Mouse (Mus musculus): Measurements from ENCODE around the gene Ifna7. TPM values are rescaled to one million over a fixed set of nuclear protein-coding genes. Genes with fewer than 3 reads are reported as not detected.
"Not testable (repeated sequence)": the region's sequence is repeated elsewhere in the genome, so short reads cannot be mapped to it uniquely, and the experiment has no call there.

Ifna7 gene
- polyA plus RNA-seq (2012; rRNA removed), result not detected in 2 replicates

DNA sequence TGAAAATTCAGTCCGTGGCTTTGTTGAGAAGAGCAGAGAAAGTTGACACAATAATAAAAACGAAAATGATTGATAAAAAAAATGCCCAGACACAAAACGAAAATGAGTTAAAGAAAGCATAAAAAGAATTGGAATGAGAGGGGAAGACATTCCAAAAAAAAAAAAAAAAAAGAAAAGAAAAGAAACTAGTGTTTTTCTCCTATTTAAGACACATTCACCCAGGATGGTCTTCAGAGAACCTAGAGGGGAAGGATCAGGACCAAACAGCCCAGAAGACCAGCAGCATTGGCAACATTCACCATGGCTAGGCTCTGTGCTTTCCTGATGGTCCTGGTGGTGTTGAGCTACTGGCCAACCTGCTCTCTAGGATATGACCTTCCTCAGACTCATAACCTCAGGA lies at the start of gene Ifna7:
Ifna7 (plus strand) TSS at position 301 of the 400 bp plus-strand sequence.
- no peaks in the 10 kb centered on the region for H3K27me3 ChIP-seq (ENCODE audit: control insufficient read depth, insufficient read depth, low read length)
- H3K27ac ChIP-seq (ENCODE audit: insufficient read depth, low read length), result no peak within 1 kb of the TSS

GRCm38 (mm10) chr4:88773534-88773933 lies 42.5 kb upstream of the Ifna7 start, which contains the start of gene Gm13290:
Gm13290 (plus strand) TSS chr4:88773834.
- not testable (repeated sequence) for H3K4me1 ChIP-seq (ENCODE audit: control insufficient read depth, insufficient read depth, low read length); H3K27ac ChIP-seq (ENCODE audit: insufficient read depth, low read length); DNase-seq; H3K27me3 ChIP-seq (ENCODE audit: control insufficient read depth, insufficient read depth, low read length); H3K4me3 ChIP-seq (replicated peaks; ENCODE audit: insufficient read depth, low read depth, low read length)
- no CpG with 5 or more reads among the region's 32 CpGs for WGBS

More for the DNA sequence above, at the start of gene Ifna7:
- no peak for DNase-seq
- Histone ChIP-seq H3K4me1 (ENCODE audit: control insufficient read depth, insufficient read depth, low read length) (no peaks in the 10 kb centered on the region), H3K4me3 (replicated peaks; ENCODE audit: insufficient read depth, low read depth, low read length) (no peak within 1 kb of the TSS)
- TF ChIP-seq POLR2A (IDR thresholded peaks at IDR 0.05; ENCODE audit: borderline replicate concordance, insufficient read depth, low read length), result no peak
- TF ChIP-seq CTCF (IDR thresholded peaks at IDR 0.05; ENCODE audit: borderline replicate concordance, insufficient read depth, low read depth, low read length), result no peak
- WGBS, result 58% methylated on average over 3 of the region's 3 CpGs

- not testable (repeated sequence) for DNase-seq; H3K4me1 ChIP-seq (ENCODE audit: control insufficient read depth, insufficient read depth, low read length); H3K27me3 ChIP-seq (ENCODE audit: control insufficient read depth, insufficient read depth, low read length); H3K27ac ChIP-seq (ENCODE audit: insufficient read depth, low read length); H3K4me3 ChIP-seq (replicated peaks; ENCODE audit: insufficient read depth, low read depth, low read length)
- WGBS, result no CpG with 5 or more reads among the region's 29 CpGs
Measured at GRCm38 (mm10) chr4:88776622-88777021, 39.4 kb upstream of the Ifna7 start, which contains the start of gene Gm13289. Gm13289 (plus strand) TSS chr4:88776922.

GRCm38 (mm10) chr4:88779550-88779949 lies 36.5 kb upstream of the Ifna7 start, which contains the start of gene Gm13272:
Gm13272 (plus strand) TSS chr4:88779850.
- H3K27me3 ChIP-seq (ENCODE audit: control insufficient read depth, insufficient read depth, low read length); DNase-seq; H3K27ac ChIP-seq (ENCODE audit: insufficient read depth, low read length); H3K4me3 ChIP-seq (replicated peaks; ENCODE audit: insufficient read depth, low read depth, low read length); H3K4me1 ChIP-seq (ENCODE audit: control insufficient read depth, insufficient read depth, low read length): not testable (repeated sequence)
- no CpG with 5 or more reads among the region's 29 CpGs for whole genome bisulfite sequencing

DNA sequence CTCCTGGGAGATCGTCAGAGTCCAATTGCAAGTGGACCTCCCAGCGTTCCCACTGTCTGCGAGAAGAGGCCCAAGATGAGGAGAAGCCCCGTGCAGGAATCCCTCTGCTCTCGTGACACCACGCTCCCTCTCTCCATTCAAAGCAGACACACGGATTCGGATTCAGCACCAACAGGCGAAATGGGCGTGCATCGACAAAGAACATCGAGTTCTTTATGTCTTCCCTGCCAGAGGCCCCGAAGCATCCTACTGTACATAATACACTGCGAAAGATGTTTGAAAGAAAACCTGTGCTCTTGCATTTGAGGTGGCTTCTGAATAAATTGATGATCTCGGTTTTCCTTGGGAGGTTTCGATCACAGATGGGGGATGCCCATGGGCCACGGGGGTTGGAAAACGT lies 35.7 kb upstream of the Ifna7 start:
- not testable (repeated sequence) for H3K4me1 ChIP-seq (ENCODE audit: control insufficient read depth, insufficient read depth, low read length); H3K4me3 ChIP-seq (replicated peaks; ENCODE audit: insufficient read depth, low read depth, low read length); H3K27ac ChIP-seq (ENCODE audit: insufficient read depth, low read length); H3K27me3 ChIP-seq (ENCODE audit: control insufficient read depth, insufficient read depth, low read length); DNase-seq
- WGBS, result 49% methylated on average over 16 of the region's 18 CpGs

DNA sequence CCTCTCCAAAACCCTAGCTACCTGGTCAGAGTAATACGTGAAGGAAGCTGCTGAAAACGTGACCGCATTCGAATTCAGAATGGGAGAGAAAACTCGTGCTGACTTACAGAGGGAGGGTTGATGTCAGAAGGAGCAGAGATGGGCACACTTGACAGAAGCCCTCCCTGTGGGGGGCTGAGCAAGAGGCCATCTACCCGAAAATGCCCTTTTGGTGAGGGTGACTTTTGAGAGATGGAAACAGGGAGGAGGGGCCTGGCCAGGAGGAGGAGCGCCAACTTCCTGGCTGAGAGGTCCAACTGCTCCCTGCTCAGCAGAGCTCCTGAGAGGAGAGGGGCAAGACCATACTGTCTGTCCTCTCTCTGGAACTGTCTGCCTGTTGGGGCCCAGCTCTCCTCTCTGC lies 34.2 kb upstream of the Ifna7 start, which contains the start of gene Ifnz:
Ifnz (plus strand) TSS at position 301 of the 400 bp plus-strand sequence.
- not testable (repeated sequence) for H3K27me3 ChIP-seq (ENCODE audit: control insufficient read depth, insufficient read depth, low read length); DNase-seq; H3K4me3 ChIP-seq (replicated peaks; ENCODE audit: insufficient read depth, low read depth, low read length); H3K27ac ChIP-seq (ENCODE audit: insufficient read depth, low read length); H3K4me1 ChIP-seq (ENCODE audit: control insufficient read depth, insufficient read depth, low read length)
- 19% methylated on average over 4 of the region's 7 CpGs for WGBS

GRCm38 (mm10) chr4:88782335-88782734 lies 33.7 kb upstream of the Ifna7 start:
- not testable (repeated sequence) for H3K4me1 ChIP-seq (ENCODE audit: control insufficient read depth, insufficient read depth, low read length); H3K27ac ChIP-seq (ENCODE audit: insufficient read depth, low read length); H3K27me3 ChIP-seq (ENCODE audit: control insufficient read depth, insufficient read depth, low read length); DNase-seq; H3K4me3 ChIP-seq (replicated peaks; ENCODE audit: insufficient read depth, low read depth, low read length)
- under 1% methylated on average over 16 of the region's 31 CpGs for WGBS

DNA sequence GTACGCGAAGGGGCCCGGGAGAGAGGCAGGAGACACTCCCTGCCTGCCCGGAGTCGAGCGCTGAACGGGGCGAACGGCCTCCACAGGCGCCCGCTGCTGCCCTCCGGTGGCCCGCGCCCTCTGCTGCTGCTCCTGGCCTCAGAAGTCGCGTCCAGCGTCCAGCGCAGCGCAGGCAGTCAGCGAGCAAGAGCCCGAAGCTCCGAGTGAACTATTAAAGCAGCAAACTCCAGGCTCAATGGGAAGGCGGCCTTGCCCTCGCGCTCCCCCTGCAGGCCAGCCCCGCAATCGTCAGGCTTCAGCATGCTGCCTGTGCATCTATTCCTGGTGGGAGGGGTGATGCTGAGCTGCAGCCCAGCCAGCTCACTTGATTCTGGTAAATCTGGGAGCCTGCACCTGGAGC lies 30.6 kb upstream of the Ifna7 start, which contains the start of gene Gm13276:
Gm13276 (plus strand) TSS at position 301 of the 400 bp plus-strand sequence.
- not testable (repeated sequence) for H3K4me3 ChIP-seq (replicated peaks; ENCODE audit: insufficient read depth, low read depth, low read length); H3K27ac ChIP-seq (ENCODE audit: insufficient read depth, low read length); H3K4me1 ChIP-seq (ENCODE audit: control insufficient read depth, insufficient read depth, low read length); DNase-seq; H3K27me3 ChIP-seq (ENCODE audit: control insufficient read depth, insufficient read depth, low read length)
- WGBS, result no CpG with 5 or more reads among the region's 27 CpGs

- TF ChIP-seq CTCF (IDR thresholded peaks at IDR 0.05; ENCODE audit: borderline replicate concordance, insufficient read depth, low read depth, low read length), result peak; percentile 45
- not testable (repeated sequence) for H3K27ac ChIP-seq (ENCODE audit: insufficient read depth, low read length); H3K4me1 ChIP-seq (ENCODE audit: control insufficient read depth, insufficient read depth, low read length); H3K27me3 ChIP-seq (ENCODE audit: control insufficient read depth, insufficient read depth, low read length); H3K4me3 ChIP-seq (replicated peaks; ENCODE audit: insufficient read depth, low read depth, low read length)
- 0% methylated on average over 3 of the region's 28 CpGs for WGBS
- peak; percentile 80 for DNase-seq
Measured at GRCm38 (mm10) chr4:88788402-88788801, 27.6 kb upstream of the Ifna7 start, which contains the start of gene Gm13277. Gm13277 (plus strand) TSS chr4:88788632.

DNA sequence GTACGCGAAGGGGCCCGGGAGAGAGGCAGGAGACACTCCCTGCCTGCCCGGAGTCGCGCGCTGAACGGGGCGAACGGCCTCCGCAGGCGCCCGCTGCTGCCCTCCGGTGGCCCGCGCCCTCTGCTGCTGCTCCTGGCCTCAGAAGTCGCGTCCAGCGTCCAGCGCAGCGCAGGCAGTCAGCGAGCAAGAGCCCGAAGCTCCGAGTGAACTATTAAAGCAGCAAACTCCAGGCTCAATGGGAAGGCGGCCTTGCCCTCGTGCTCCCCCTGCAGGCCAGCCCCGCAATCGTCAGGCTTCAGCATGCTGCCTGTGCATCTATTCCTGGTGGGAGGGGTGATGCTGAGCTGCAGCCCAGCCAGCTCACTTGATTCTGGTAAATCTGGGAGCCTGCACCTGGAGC lies 24.8 kb upstream of the Ifna7 start, which contains the start of gene Gm13278:
Gm13278 (plus strand) TSS at position 301 of the 400 bp plus-strand sequence.
- H3K4me1 ChIP-seq (ENCODE audit: control insufficient read depth, insufficient read depth, low read length); H3K27ac ChIP-seq (ENCODE audit: insufficient read depth, low read length); DNase-seq; H3K4me3 ChIP-seq (replicated peaks; ENCODE audit: insufficient read depth, low read depth, low read length); H3K27me3 ChIP-seq (ENCODE audit: control insufficient read depth, insufficient read depth, low read length): not testable (repeated sequence)
- WGBS, result no CpG with 5 or more reads among the region's 28 CpGs

Data from cerebellum, adult 2 months (tissue).